Mouse (Mus musculus): ENCODE measurements around the gene Slc5a3. TPM values are rescaled to one million over a fixed set of nuclear protein-coding genes. Genes with fewer than 3 reads are reported as not detected.

Slc5a3 gene
- total RNA-seq, 2 experiments from 2014 or later: 3.0 to 3.1 TPM

GRCm38 (mm10) chr16:92117337-92118209, 59.5 kb downstream of the Slc5a3 start:
- no peak for ATAC-seq (replicated peaks; ENCODE audit: poor library complexity)

- ATAC-seq (replicated peaks; ENCODE audit: poor library complexity): no peak
Measured at GRCm38 (mm10) chr16:92119013-92119515, 60.9 kb downstream of the Slc5a3 start.

- no peak for ATAC-seq (replicated peaks; ENCODE audit: poor library complexity)
Measured at GRCm38 (mm10) chr16:92120899-92121531, 62.9 kb downstream of the Slc5a3 start.

GRCm38 (mm10) chr16:92127226-92127625, 69.1 kb downstream of the Slc5a3 start:
- ATAC-seq (replicated peaks; ENCODE audit: poor library complexity): no peak

- no peak for ATAC-seq (replicated peaks; ENCODE audit: poor library complexity)
Measured at GRCm38 (mm10) chr16:92127666-92128065, 69.5 kb downstream of the Slc5a3 start.

GRCm38 (mm10) chr16:92129843-92130242, 71.7 kb downstream of the Slc5a3 start:
- ATAC-seq (replicated peaks; ENCODE audit: poor library complexity): no peak

GRCm38 (mm10) chr16:92132511-92132910, 74.4 kb downstream of the Slc5a3 start:
- ATAC-seq (replicated peaks; ENCODE audit: poor library complexity): no peak

- ATAC-seq (replicated peaks; ENCODE audit: poor library complexity): no peak
Measured at GRCm38 (mm10) chr16:92134148-92134764, 76.1 kb downstream of the Slc5a3 start.

GRCm38 (mm10) chr16:92136275-92136674, 78.2 kb downstream of the Slc5a3 start:
- no peak for ATAC-seq (replicated peaks; ENCODE audit: poor library complexity)

Other genes starting within 250 kb of the Slc5a3 start
- 28.2 and 30.8 TPM in 2 replicates for gene Mrps6, start 52 bp upstream of the Slc5a3 start, total RNA-seq (2015)
- 24.7 and 29.2 TPM in 2 replicates for gene Mrps6, start 52 bp upstream of the Slc5a3 start, total RNA-seq (2017)
- not detected in 2 replicates for gene Gm49711, start within 50 bp of the Slc5a3 start, total RNA-seq (2015)
- not detected in 2 replicates for gene Gm49711, start within 50 bp of the Slc5a3 start, total RNA-seq (2017)
- gene Kcne2, start 234.1 kb downstream of the Slc5a3 start, total RNA-seq (2015): not detected in 2 replicates
- gene Kcne2, start 234.1 kb downstream of the Slc5a3 start, total RNA-seq (2017): not detected in 2 replicates
- gene Smim11, start 243.0 kb downstream of the Slc5a3 start, total RNA-seq (2015): 90.9 and 91.1 TPM in 2 replicates
- gene Smim11, start 243.0 kb downstream of the Slc5a3 start, total RNA-seq (2017): 164 and 194 TPM in 2 replicates

All from megakaryocyte progenitor cell, adult 5-6 weeks (primary cell).